Mouse (Mus musculus) erythroblast, embryonic 14.5 days (primary cell): Measurements from ENCODE around the gene Eif3m. TPM values are rescaled to one million over a fixed set of nuclear protein-coding genes. Genes with fewer than 3 reads are reported as not detected.

Source experiments
- H3K27me3 ChIP-seq: 2 replicates; pipeline ENCODE4 v1.6.1; 2012; ENCODE audit warnings: inconsistent platforms; ENCODE audit not compliant: control insufficient read depth
- H3K36me3 ChIP-seq: 2 replicates; pipeline ENCODE4 v1.6.1; 2012; ENCODE audit warnings: mild to moderate bottlenecking, inconsistent platforms; ENCODE audit not compliant: control insufficient read depth
- H3K4me1 ChIP-seq: 2 replicates; pipeline ENCODE4 v1.6.1; 2012; ENCODE audit warnings: inconsistent platforms; ENCODE audit not compliant: control insufficient read depth
- H3K4me3 ChIP-seq: replicated peaks from 2 replicates; pipeline ENCODE3; 2012; ENCODE audit warnings: moderate library complexity, mild to moderate bottlenecking, inconsistent platforms
- H3K9me3 ChIP-seq: 2 replicates; pipeline ENCODE4 v1.6.1; 2012; ENCODE audit warnings: low read length, inconsistent platforms, mixed read lengths; ENCODE audit not compliant: control insufficient read depth
- GATA1 ChIP-seq: IDR thresholded peaks from 2 replicates; pipeline ENCODE4 v1.6.1; 2012; ENCODE audit warnings: low read length, inconsistent platforms, mixed read lengths
- TAL1 ChIP-seq: IDR thresholded peaks from 3 replicates; pipeline ENCODE4 v1.6.1; 2012; ENCODE audit warnings: low read length, inconsistent platforms, mixed read lengths
- polyA plus RNA-seq: library from polyadenylated mRNA; stranded (reverse); fragments of >175 nt; gene quantifications from 2 replicates; pipeline ENCODE4 v1.2.3, GENCODE M21; 2012

Gene Eif3m
- polyA plus RNA-seq, 1 experiment: 1.2 TPM

DNA sequence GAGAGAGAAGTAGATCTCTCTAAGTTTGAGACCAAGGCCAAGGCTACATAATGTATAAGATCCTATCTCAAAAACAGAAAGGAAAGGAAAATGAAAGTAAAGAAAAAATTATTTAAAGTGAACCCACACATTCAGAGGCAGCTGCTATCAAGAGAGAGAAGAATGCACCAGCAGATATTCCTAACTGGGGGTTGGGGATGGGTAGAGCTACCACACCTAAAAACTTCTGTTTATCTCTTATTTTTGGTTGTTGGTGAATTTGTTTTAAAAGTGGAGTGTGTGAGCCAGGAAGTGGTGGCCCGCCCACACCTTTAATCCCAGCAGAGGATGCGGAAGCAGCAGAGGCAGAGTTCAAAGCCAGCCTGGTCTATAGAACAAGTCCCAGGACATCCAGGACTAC is 5.0 kb upstream of the Eif3m start:
- Histone ChIP-seq H3K4me1 (peaks cover 61% of the 10 kb centered on the region), H3K36me3 (peaks cover 2% of the 10 kb centered on the region; the same call in 1 of the 2 replicates), H3K4me3 (peak overlapping the region; percentile 32), H3K27me3 (no peaks in the 10 kb centered on the region), H3K9me3 (no peaks in the 10 kb centered on the region)
- TF ChIP-seq TAL1 (no peak), GATA1 (no peak)

DNA sequence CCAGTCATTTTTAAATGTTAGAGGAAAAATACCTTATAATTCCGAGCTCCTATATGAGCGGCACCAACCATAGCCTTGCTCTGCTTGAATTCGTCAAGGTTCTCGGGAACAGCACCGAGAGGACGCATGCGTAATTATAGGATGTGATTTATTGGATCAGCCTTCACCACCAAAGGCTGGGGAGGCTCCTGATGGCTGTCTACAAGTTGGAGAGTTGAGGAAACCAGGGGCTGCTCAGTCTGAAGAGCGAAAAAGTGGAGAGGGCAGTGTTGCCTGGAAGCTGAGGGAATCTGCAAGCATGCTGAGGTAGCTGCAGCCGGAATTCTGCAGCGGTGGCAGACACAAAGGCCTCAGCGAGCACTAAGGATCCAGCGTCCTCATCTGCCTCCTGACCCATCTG is 4.4 kb upstream of the Eif3m start:
- no peaks in the 10 kb centered on the region for H3K27me3 ChIP-seq
- H3K9me3 ChIP-seq: no peaks in the 10 kb centered on the region
- TF ChIP-seq GATA1 (no peak), TAL1 (no peak)
- peak overlapping the region; percentile 40 for H3K4me3 ChIP-seq
- H3K4me1 ChIP-seq: peaks cover 64% of the 10 kb centered on the region
- H3K36me3 ChIP-seq: peaks cover 2% of the 10 kb centered on the region; the same call in 1 of the 2 replicates

GRCm38 (mm10) chr2:105019457-105019856 is 2.6 kb upstream of the Eif3m start:
- H3K4me1 ChIP-seq: peaks cover 70% of the 10 kb centered on the region
- TF ChIP-seq TAL1: no peak
- no peak overlapping the region for H3K4me3 ChIP-seq
- no peaks in the 10 kb centered on the region for H3K9me3 ChIP-seq
- no peaks in the 10 kb centered on the region for H3K27me3 ChIP-seq
- peaks cover 4% of the 10 kb centered on the region for H3K36me3 ChIP-seq

DNA sequence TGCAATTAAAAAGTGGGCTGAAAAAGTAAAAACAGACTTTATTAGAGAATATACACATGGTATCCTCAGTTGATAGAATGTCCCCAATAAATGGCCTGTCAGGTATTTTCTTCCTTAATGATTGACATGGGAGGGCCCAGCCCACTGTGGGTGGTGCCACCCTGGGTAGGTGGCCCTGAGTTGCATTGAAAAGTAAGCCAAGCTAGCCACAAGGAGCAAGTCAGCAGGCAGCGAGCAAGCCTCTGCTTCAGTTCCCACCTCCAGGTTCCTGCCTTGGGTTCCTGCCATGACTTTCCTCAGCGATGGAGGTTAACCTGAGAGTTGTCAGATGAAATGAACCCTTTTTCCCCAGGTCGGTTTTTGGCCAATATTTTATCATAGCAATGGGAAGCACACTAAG is 922 bp upstream of the Eif3m start:
- Histone ChIP-seq H3K4me3 (peak overlapping the region; percentile 98), H3K27me3 (no peaks in the 10 kb centered on the region), H3K9me3 (no peaks in the 10 kb centered on the region), H3K4me1 (peaks cover 58% of the 10 kb centered on the region), H3K36me3 (peaks cover 17% of the 10 kb centered on the region)
- TF ChIP-seq GATA1: no peak
- no peak for TF ChIP-seq TAL1

- TF ChIP-seq GATA1 (no peak), TAL1 (no peak)
Measured at GRCm38 (mm10) chr2:105016192-105016966, 501 bp downstream of the Eif3m start.

GRCm38 (mm10) chr2:105007236-105007635 is 9.6 kb downstream of the Eif3m start:
- H3K27me3 ChIP-seq: no peaks in the 10 kb centered on the region
- no peaks in the 10 kb centered on the region for H3K9me3 ChIP-seq
- H3K4me1 ChIP-seq: no peaks in the 10 kb centered on the region
- peaks cover 93% of the 10 kb centered on the region for H3K36me3 ChIP-seq
- H3K4me3 ChIP-seq: no peak overlapping the region
- TF ChIP-seq GATA1 (no peak), TAL1 (no peak)

More at GRCm38 (mm10) chr2:105016192-105016966, 501 bp downstream of the Eif3m start:
- no peaks in the 10 kb centered on the region for H3K9me3 ChIP-seq
- H3K36me3 ChIP-seq: peaks cover 31% of the 10 kb centered on the region
- peak overlapping the region; percentile 98 for H3K4me3 ChIP-seq
- peaks cover 44% of the 10 kb centered on the region for H3K4me1 ChIP-seq
- no peaks in the 10 kb centered on the region for H3K27me3 ChIP-seq

- TF ChIP-seq GATA1 (no peak), TAL1 (no peak)
- Histone ChIP-seq H3K4me1 (no peaks in the 10 kb centered on the region), H3K9me3 (no peaks in the 10 kb centered on the region), H3K27me3 (no peaks in the 10 kb centered on the region), H3K4me3 (no peak overlapping the region), H3K36me3 (peaks cover 41% of the 10 kb centered on the region)
Measured at GRCm38 (mm10) chr2:104996201-104996600, 20.7 kb downstream of the Eif3m start.

DNA sequence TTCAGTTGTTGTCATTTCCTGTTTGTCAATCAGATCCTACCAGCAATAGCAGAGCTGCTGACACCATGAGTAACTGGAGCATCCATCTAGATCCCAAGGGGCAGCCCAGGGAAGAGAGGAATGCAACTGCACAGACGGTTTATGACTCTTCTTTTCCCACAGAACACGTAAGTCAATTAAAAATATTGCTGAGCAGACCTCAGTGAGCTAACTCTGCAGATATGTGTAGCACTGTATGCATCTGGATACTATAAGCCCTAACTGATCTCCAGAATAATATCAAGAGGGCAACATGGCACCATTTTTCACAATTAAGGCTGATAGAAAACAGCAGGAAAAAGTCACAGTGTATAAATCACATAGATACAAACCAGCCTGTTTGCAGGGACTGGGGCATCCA is 22.4 kb downstream of the Eif3m start:
- Histone ChIP-seq H3K4me3 (no peak overlapping the region), H3K9me3 (no peaks in the 10 kb centered on the region), H3K4me1 (no peaks in the 10 kb centered on the region), H3K36me3 (peaks cover 28% of the 10 kb centered on the region), H3K27me3 (no peaks in the 10 kb centered on the region)
- TF ChIP-seq TAL1: no peak
- no peak for TF ChIP-seq GATA1

DNA sequence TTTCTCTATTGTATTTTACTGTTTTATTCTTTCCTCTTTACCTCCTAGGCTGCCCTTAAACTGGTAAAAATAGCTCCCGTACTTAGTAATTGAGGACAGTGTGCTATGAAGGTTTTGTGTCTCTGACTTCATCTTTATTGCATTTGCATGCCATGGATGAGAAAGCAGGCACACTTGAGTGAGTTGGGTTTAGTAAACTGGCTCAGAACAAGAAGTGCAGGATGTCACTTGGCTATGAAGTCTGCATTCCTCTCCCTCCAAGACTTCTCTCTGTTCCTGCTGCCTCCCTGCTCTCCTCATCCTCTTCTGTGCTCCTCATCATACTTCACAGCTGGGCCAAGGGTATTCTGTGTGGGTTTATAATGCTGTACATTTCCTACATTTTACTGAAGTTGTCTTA is 27.9 kb downstream of the Eif3m start:
- TF ChIP-seq GATA1: no peak
- no peak for TF ChIP-seq TAL1
- Histone ChIP-seq H3K36me3 (peaks cover 2% of the 10 kb centered on the region; the same call in 1 of the 2 replicates), H3K9me3 (no peaks in the 10 kb centered on the region), H3K4me1 (no peaks in the 10 kb centered on the region), H3K4me3 (no peak overlapping the region), H3K27me3 (no peaks in the 10 kb centered on the region)

- no peaks in the 10 kb centered on the region for H3K36me3 ChIP-seq
- TF ChIP-seq TAL1 (no peak), GATA1 (no peak)
- no peak overlapping the region for H3K4me3 ChIP-seq
- no peaks in the 10 kb centered on the region for H3K9me3 ChIP-seq
- no peaks in the 10 kb centered on the region for H3K4me1 ChIP-seq
- no peaks in the 10 kb centered on the region for H3K27me3 ChIP-seq
Measured at GRCm38 (mm10) chr2:104985796-104986195, 31.1 kb downstream of the Eif3m start.
